Mouse (Mus musculus): ENCODE data around the gene Zfp579.
"Not testable (repeated sequence)": the region's sequence is repeated elsewhere in the genome, so short reads cannot be mapped to it uniquely, and the experiment has no call there.

Zfp579 gene

GRCm38 (mm10) chr7:4996003-4996895, at the start of gene Zfp579:
Gene Zfp579, minus strand, starts transcription at chr7:4996158.
- DNase-seq (ENCODE audit: low spot score in 2 of 2): peak; percentile 95 to 97

- DNase-seq (ENCODE audit: low spot score in 2 of 2): no peak
These were observed 49.0 kb upstream of the Zfp579 start for GRCm38 (mm10) chr7:5044981-5045380.

GRCm38 (mm10) chr7:5038940-5039339, 43.0 kb upstream of the Zfp579 start:
- DNase-seq (ENCODE audit: low spot score in 2 of 2): no peak

- DNase-seq (ENCODE audit: low spot score in 2 of 2): peak; percentile 93
These were observed 42.3 kb upstream of the Zfp579 start, which contains the start of gene Zfp784 for GRCm38 (mm10) chr7:5038109-5038732. Gene Zfp784, minus strand, starts transcription at chr7:5038446.

GRCm38 (mm10) chr7:5037467-5037866, 41.5 kb upstream of the Zfp579 start:
- DNase-seq (ENCODE audit: low spot score in 2 of 2): peak in 1 of 2 experiments; percentile 30

GRCm38 (mm10) chr7:5037026-5037425, 41.1 kb upstream of the Zfp579 start:
- peak in 1 of 2 experiments; percentile 48 for DNase-seq (ENCODE audit: low spot score in 2 of 2)

GRCm38 (mm10) chr7:5036136-5036535, 40.2 kb upstream of the Zfp579 start:
- DNase-seq (ENCODE audit: low spot score in 2 of 2): peak in 1 of 2 experiments; percentile 41

- DNase-seq (ENCODE audit: low spot score in 2 of 2): no peak
These were observed 39.7 kb upstream of the Zfp579 start for GRCm38 (mm10) chr7:5035628-5036027.

- DNase-seq (ENCODE audit: low spot score in 2 of 2): no peak
These were observed 37.9 kb upstream of the Zfp579 start, which contains the start of gene 4632433K11Rik for GRCm38 (mm10) chr7:5033818-5034217. Gene 4632433K11Rik, plus strand, starts transcription at chr7:5034118.

- DNase-seq (ENCODE audit: low spot score in 2 of 2): no peak
These were observed 35.5 kb upstream of the Zfp579 start for GRCm38 (mm10) chr7:5031496-5031895.

GRCm38 (mm10) chr7:5030554-5031275, 34.8 kb upstream of the Zfp579 start:
- peak in 1 of 2 experiments; percentile 30 for DNase-seq (ENCODE audit: low spot score in 2 of 2)

GRCm38 (mm10) chr7:5029946-5030345, 34.0 kb upstream of the Zfp579 start:
- DNase-seq (ENCODE audit: low spot score in 2 of 2): no peak

GRCm38 (mm10) chr7:5029543-5029942, 33.6 kb upstream of the Zfp579 start:
- no peak for DNase-seq (ENCODE audit: low spot score in 2 of 2)

- DNase-seq (ENCODE audit: low spot score in 2 of 2): no peak
These were observed 25.2 kb upstream of the Zfp579 start for GRCm38 (mm10) chr7:5021197-5021596.

GRCm38 (mm10) chr7:5020685-5021084, 24.7 kb upstream of the Zfp579 start:
- peak; percentile 45 to 50 for DNase-seq (ENCODE audit: low spot score in 2 of 2)

GRCm38 (mm10) chr7:5020000-5020681, 24.2 kb upstream of the Zfp579 start, which contains the start of the genes Zfp865 and Ccdc106:
Gene Zfp865, plus strand, starts transcription at chr7:5020376.
Gene Ccdc106, plus strand, starts transcription at chr7:5020553.
- DNase-seq (ENCODE audit: low spot score in 2 of 2): peak; percentile 99

- not testable (repeated sequence) for DNase-seq (ENCODE audit: low spot score in 2 of 2)
These were observed 23.6 kb upstream of the Zfp579 start for GRCm38 (mm10) chr7:5019576-5019975.

GRCm38 (mm10) chr7:5017931-5018330, 22.0 kb upstream of the Zfp579 start:
- peak in 1 of 2 experiments; percentile 38 for DNase-seq (ENCODE audit: low spot score in 2 of 2)

- DNase-seq (ENCODE audit: low spot score in 2 of 2): peak in 1 of 2 experiments; percentile 52
These were observed 21.4 kb upstream of the Zfp579 start for GRCm38 (mm10) chr7:5017352-5017751.

- DNase-seq (ENCODE audit: low spot score in 2 of 2): no peak
These were observed 21.0 kb upstream of the Zfp579 start for GRCm38 (mm10) chr7:5016920-5017319.

- no peak for DNase-seq (ENCODE audit: low spot score in 2 of 2)
These were observed 20.1 kb upstream of the Zfp579 start for GRCm38 (mm10) chr7:5016057-5016456.
